Mouse (Mus musculus): ENCODE measurements around the gene Pced1b.

The Pced1b gene

GRCm38 (mm10) chr15:97286731-97287130 is 39.8 kb downstream of the Pced1b start:
- DNase-seq (ENCODE audit: low read depth, low spot score): no peak

- no peak for DNase-seq (ENCODE audit: low read depth, low spot score)
These were observed 40.7 kb downstream of the Pced1b start for GRCm38 (mm10) chr15:97287436-97288143.

GRCm38 (mm10) chr15:97288690-97289089 is 41.8 kb downstream of the Pced1b start:
- DNase-seq (ENCODE audit: low read depth, low spot score): no peak

GRCm38 (mm10) chr15:97289176-97289575 is 42.3 kb downstream of the Pced1b start:
- no peak for DNase-seq (ENCODE audit: low read depth, low spot score)

- no peak for DNase-seq (ENCODE audit: low read depth, low spot score)
These were observed 43.4 kb downstream of the Pced1b start for GRCm38 (mm10) chr15:97290351-97290750.

- DNase-seq (ENCODE audit: low read depth, low spot score): no peak
These were observed 44.6 kb downstream of the Pced1b start for GRCm38 (mm10) chr15:97291291-97292050.

- DNase-seq (ENCODE audit: low read depth, low spot score): no peak
These were observed 61.0 kb downstream of the Pced1b start for GRCm38 (mm10) chr15:97307935-97308334.

- DNase-seq (ENCODE audit: low read depth, low spot score): no peak
These were observed 62.6 kb downstream of the Pced1b start for GRCm38 (mm10) chr15:97309533-97309932.

- DNase-seq (ENCODE audit: low read depth, low spot score): no peak
These were observed 63.3 kb downstream of the Pced1b start for GRCm38 (mm10) chr15:97310251-97310650.

- DNase-seq (ENCODE audit: low read depth, low spot score): peak; percentile 26
These were observed 64.3 kb downstream of the Pced1b start for GRCm38 (mm10) chr15:97311211-97311610.

GRCm38 (mm10) chr15:97311937-97312336 is 65.0 kb downstream of the Pced1b start:
- DNase-seq (ENCODE audit: low read depth, low spot score): no peak

GRCm38 (mm10) chr15:97314720-97315421 is 68.0 kb downstream of the Pced1b start:
- DNase-seq (ENCODE audit: low read depth, low spot score): no peak

- DNase-seq (ENCODE audit: low read depth, low spot score): no peak
These were observed 68.5 kb downstream of the Pced1b start for GRCm38 (mm10) chr15:97315422-97315757.

GRCm38 (mm10) chr15:97318365-97319001 is 71.6 kb downstream of the Pced1b start:
- no peak for DNase-seq (ENCODE audit: low read depth, low spot score)

GRCm38 (mm10) chr15:97322821-97323220 is 75.9 kb downstream of the Pced1b start:
- DNase-seq (ENCODE audit: low read depth, low spot score): no peak

- DNase-seq (ENCODE audit: low read depth, low spot score): no peak
These were observed 76.6 kb downstream of the Pced1b start for GRCm38 (mm10) chr15:97323466-97323865.

- no peak for DNase-seq (ENCODE audit: low read depth, low spot score)
These were observed 77.4 kb downstream of the Pced1b start for GRCm38 (mm10) chr15:97324311-97324710.

- peak; percentile 76 for DNase-seq (ENCODE audit: low read depth, low spot score)
These were observed 80.7 kb downstream of the Pced1b start for GRCm38 (mm10) chr15:97327500-97328081.

GRCm38 (mm10) chr15:97332582-97332981 is 85.7 kb downstream of the Pced1b start:
- DNase-seq (ENCODE audit: low read depth, low spot score): no peak

GRCm38 (mm10) chr15:97337636-97338352 is 90.9 kb downstream of the Pced1b start:
- DNase-seq (ENCODE audit: low read depth, low spot score): peak; percentile 22
